Mouse (Mus musculus) left cerebral cortex, adult 18-20 months (tissue): ENCODE data around the gene Stab1. TPM values are rescaled to one million over a fixed set of nuclear protein-coding genes. Genes with fewer than 3 reads are reported as not detected.

ENCODE experiments used
- DNase-seq, 2 experiments: peaks; one replicate each; pipeline ENCODE4 v3.0.0; 2021 to 2022; ENCODE audit warnings: low spot score in 2 of 2, mixed read lengths in 1 of 2
- total RNA-seq, 2 experiments: library from RNA; stranded (reverse); gene quantifications; 2 replicates each; pipeline ENCODE4 v1.2.3; 2021

Gene Stab1
- total RNA-seq, 2 experiments from 2014 or later, result 22.3 to 25.0 TPM

DNA sequence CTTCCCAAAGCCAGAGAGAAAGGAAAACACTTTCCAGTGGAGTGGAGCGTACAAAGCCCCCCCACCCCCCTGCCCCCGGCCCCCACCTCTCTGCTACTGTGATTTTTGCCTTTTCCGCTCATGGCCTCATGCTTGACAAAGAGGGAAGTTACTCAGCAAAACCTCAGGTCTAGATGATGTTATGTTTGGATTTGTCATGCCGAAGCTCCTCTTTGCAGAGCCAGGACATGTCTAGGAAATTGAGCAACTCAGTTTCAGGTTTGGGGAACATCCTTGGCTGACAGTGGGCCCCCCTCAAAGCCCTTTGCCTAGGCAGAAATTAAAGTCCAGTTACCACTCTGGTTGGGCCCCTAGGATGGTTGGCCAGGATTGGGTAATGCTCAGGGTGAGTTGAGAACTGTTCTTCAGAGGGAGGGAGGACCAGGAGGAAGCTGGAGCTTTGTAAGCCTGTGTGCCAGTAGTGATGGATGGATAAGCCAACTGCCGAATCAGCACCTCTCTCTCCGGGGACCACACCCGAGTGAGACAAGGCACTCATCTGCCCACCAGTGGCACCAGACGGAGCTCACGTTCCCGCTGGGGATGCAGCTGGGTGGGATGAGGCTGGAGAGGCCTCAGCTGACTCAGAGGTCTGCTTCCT, 2.3 kb downstream of the Stab1 start:
- DNase-seq, result no peak

DNA sequence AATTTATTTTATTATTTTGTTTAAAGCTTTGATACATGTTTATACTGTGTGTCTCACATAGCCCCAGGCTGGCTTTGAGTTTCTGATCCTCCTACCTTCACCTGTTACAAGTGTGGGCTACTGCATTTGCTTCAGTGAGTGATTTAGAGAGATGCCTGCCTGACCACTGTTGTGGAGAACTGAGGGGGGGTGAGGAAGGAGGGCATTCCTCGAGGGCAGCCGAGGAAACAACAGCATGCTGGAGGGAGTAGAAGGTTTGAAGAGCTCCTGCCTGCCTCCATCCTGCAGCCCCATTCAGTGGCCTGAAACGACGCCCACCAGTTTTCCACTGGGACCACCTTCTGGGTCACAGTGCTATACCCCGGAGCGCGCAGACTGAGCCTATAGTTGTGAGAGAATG, 3.0 kb downstream of the Stab1 start:
- no peak for DNase-seq

GRCm38 (mm10) chr14:31165010-31165409, 3.4 kb downstream of the Stab1 start:
- DNase-seq, result no peak

DNA sequence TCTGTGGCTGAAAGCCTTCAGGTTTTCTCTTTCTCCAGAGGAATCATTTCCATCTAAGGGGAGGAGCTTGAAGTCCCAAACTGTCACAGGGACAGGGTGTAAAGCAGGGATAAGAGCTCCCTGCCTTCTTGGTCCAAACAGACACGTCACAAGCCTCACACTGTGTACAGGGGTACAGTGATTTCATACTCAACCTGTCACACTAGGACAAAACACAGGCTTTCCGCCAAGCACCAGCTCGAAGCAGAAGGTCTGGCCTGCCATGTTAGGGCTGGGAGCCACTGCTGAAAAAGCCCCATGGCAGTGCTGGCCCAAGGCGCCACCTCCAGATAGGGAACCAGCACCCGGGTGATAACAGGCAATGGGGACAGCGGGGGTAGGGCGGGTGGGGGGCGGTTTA, 4.4 kb downstream of the Stab1 start:
- DNase-seq, result no peak

DNA sequence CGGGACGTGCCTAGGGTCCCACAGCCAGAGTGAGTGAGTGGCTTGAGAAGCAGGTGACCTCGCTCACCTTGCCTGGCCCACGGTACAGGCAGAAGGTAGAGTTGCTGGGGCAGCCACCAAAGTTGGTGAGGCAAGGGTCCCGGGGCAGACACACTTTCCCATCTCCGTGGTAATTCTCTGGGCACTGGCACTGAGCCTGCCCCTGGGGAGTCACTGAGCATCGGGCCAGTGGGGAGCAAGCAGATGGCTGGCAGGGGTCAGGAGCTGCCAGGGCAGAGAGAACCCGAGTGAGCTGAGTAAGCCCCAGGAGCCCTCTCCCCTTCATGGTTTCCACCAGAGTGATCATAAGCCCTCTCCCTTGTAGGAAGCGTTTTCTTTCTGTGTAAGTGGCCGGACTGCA, 6.8 kb downstream of the Stab1 start:
- no peak for DNase-seq

DNA sequence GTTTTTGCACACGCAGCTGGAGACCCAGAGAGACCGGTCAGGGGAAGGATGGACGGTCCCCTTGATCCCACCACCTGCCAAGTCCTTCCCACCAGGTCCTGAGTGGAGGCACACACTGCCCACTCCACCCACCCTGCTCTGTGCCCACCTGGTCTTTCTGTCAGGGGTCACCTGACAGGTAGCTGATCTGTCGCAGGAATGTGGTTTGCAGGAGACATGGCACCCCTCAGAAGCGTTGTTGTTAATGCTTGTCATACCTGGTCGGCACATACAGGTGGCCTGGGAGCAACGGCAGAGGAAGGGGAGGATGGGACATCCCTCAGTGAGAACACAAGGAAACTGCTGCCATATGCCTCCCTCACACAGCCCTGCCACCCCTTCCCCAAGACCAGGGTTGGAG, 7.2 kb downstream of the Stab1 start:
- no peak for DNase-seq

DNA sequence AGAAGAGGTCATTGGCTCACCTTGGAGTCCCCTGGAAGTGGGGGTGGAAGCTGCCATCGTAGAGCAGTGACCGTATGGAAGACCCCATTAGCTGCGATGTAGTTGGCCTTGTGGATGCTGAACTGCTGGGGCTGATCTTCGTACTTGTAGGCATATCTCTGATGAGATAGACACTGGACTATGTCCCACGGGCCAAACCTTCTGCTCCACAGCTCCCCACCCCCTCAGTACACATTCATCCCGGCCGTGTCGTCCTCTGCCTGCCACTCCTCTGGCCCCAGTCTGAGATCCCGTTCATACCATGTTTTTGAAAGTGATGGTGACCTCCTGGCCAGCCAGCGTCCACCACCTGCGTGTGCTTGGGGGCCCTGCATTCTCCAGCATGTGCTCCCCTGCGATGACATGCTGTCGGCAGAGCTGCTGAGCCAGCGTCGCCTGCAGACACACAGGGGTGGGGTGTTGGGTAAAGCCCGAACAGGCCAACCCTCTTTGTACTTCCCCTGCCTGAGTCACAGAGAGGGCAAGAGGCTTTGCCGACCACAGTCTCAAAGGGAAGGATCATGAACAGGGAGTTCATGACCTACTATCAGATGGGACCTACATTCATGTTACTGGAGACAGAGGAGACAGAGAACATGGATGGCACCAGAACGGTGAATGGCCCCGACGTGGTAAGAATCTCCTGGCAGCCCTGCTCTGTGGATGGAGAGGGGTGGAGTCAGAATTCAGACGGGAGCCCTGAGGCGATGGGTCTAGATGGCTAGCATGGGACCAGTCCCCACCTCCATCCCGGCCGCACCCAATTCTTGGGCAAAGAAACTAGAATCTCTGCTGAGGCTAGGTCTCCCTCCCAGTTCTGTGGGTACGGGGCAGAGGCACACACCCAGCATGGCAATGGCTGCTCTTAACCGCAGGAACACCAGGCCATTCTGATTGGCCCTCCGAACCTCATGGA, 8.0 kb downstream of the Stab1 start:
- DNase-seq, result no peak

GRCm38 (mm10) chr14:31145694-31146093, 22.7 kb downstream of the Stab1 start:
- DNase-seq, result no peak

DNA sequence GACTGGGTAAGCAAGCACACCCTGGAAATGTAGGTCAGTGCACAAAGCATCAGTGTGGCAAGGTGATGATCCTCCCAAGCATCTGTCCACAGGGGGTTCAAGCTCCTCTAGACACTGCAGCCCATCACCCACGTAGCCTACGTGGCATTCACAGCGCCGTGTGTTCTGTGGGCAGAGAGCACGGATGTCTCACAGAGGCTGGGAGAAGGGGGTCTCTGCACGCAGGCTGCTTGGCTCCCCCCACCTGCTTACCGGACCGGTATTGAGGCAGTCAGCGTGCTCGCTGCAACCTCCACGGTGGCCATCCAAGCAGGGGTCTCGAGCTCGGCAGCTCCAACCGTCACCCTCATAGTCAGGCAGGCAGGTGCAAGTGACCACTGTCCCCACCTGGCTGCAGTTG, 27.4 kb downstream of the Stab1 start:
- no peak for DNase-seq

- no peak for DNase-seq
Measured at GRCm38 (mm10) chr14:31140141-31140540, 28.3 kb downstream of the Stab1 start.

GRCm38 (mm10) chr14:31139666-31140065, 28.8 kb downstream of the Stab1 start:
- DNase-seq, result no peak

DNA sequence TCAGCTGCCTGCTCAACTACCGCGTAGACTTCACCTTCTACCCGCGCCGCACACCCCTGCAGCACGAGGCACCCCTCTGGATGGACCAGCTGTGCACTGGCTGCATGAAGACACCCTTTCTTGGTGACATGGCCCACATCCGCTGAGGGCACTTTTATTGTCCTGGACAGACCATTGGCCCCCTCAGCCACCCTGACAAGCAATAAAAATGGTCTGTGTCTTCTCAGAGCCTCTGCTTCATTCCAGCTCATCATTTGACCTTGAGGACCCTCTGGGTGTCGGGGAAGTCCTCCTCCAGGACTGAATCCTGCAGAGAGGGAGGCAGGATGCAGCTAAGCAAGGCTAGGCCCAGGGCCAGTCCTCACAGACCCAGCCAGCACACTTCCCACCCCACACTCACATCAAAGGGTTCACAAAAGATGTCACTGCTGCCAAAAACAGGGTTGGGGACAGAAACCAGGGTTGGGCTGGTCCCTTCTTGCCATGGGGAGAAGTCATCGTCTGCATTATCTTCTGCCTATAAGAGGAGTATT, 29.5 kb downstream of the Stab1 start:
- no peak for DNase-seq

GRCm38 (mm10) chr14:31138219-31138896, 30.1 kb downstream of the Stab1 start:
- no peak for DNase-seq

- DNase-seq, result no peak
Measured at GRCm38 (mm10) chr14:31137791-31138190, 30.6 kb downstream of the Stab1 start.

DNA sequence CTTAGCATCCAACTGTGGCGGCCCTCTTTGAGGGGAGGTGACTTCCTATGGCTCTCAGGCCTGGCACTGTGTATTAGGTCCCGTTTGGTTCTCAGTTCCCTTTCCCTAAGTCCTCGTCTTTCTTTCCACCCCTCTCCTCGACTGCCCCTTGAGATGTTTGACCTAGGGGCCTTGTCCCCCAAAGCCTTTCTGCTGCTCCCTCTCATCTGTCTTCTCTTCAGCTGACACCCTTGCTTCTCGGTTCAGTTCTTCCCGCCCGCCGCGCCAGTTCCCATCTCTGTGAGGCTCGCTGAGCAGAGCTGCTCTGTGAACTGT, 31.2 kb downstream of the Stab1 start:
- DNase-seq, result no peak

DNA sequence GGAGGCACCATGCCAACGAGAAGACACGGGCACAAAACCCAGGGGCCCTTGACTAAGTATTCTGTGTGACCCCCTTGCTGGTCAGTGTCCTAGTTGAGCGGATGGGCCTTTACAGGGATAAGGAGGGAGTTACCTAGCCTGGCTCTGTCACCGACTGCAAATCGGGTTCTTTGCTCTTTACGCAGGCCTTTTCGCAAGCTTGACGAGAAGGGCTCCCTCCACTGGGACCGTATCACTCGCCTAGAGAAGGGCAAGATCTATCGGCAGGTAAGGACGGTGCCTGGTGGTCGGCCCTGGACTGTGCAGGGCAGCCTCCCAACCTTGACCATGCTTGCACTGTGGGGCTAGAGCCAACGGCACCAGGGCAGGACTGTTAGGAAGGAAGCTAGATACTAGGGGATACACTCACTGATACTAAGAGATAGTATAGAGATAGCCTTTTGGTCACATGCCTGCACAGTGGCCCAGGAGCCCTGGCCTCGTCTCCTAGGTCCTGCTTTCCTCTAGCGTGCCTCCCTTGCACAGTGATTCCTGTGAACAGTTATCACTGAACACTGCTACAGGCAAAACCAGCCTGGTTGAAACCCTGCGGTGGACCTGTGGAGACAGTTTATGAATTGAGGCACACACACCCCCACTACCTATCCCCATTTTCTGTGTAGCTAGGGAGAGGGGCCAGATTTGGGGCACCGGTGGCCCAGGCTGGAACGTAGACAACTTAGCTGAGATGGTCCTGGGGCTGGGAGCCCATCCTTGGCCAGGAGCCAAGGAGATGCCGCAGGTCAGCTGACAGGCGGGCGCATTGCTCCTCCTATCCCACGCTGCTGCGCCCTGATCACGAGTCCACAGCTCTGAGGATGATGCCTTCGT, 31.8 kb downstream of the Stab1 start:
- DNase-seq, result no peak

DNA sequence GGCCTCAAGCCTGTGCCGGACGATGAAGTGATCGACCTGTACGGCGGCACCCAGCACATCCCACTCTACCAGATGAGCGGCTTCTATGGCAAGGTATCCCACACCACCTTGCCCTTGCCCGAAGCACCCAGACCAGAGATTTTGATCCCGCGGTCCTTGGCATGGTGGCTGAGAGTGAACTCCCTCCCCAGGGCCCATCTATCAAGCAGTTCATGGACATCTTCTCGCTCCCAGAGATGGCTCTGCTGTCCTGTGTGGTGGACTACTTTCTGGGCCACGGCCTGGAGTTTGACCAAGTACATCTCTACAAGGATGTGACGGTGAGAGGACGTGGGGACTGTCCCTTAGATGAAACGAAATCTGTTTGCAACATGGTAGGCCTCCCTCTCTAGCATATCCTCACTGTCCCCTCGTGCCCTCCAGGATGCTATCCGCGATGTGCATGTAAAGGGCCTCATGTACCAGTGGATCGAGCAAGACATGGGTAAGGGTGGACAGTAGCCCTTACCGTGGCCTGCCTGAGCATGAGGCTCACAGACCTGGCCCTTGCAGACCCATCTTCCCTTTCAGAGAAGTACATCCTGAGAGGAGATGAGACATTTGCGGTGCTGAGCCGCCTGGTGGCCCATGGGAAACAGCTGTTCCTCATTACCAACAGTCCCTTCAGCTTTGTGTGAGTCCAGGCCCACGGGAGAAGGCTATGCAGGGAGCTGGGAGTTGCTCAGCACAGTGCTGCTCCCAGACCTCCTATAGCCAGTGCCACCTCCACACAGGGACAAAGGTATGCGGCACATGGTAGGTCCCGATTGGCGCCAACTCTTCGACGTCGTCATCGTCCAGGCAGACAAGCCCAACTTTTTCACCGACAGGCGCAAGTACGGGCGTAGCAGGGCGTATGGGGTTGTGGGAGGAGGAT, 32.7 kb downstream of the Stab1 start:
- no peak for DNase-seq

- no peak for DNase-seq
Measured at GRCm38 (mm10) chr14:31134015-31135000, 34.1 kb downstream of the Stab1 start.
